Mouse (Mus musculus) midbrain, embryonic 16.5 days (tissue): ENCODE data around the gene Tut4. TPM values are rescaled to one million over a fixed set of nuclear protein-coding genes. Genes with fewer than 3 reads are reported as not detected.

Experiments used
- ATAC-seq: fragments of 200-750 bp; cut with Nextera tagmentation; 2 replicates; pipeline ENCODE4 v1.8.0; 2017; ENCODE audit warnings: moderate TSS enrichment
- H3K27ac ChIP-seq: fragments of 300-500 bp; sonication (generic); 2 replicates; pipeline ENCODE4 v1.5.1; 2014; ENCODE audit warnings: mild to moderate bottlenecking, low read length, mixed read lengths
- H3K27me3 ChIP-seq: fragments of 300-500 bp; sonication (generic); 2 replicates; pipeline ENCODE4 v1.6.1; 2014; ENCODE audit warnings: low read depth, low read length, mixed read lengths; ENCODE audit not compliant: control insufficient read depth, insufficient read depth
- H3K36me3 ChIP-seq: fragments of 300-500 bp; sonication (generic); 2 replicates; pipeline ENCODE4 v1.6.1; 2014; ENCODE audit warnings: mild to moderate bottlenecking, low read length, moderate library complexity, mixed read lengths; ENCODE audit not compliant: control insufficient read depth, insufficient read depth
- H3K4me1 ChIP-seq: fragments of 300-500 bp; sonication (generic); 2 replicates; pipeline ENCODE4 v1.6.1; 2014; ENCODE audit warnings: mild to moderate bottlenecking, low read length, mixed read lengths; ENCODE audit not compliant: control insufficient read depth, insufficient read depth
- H3K4me2 ChIP-seq: fragments of 300-500 bp; sonication (generic); 2 replicates; pipeline ENCODE4 v1.6.1; 2014; ENCODE audit warnings: mild to moderate bottlenecking, low read length, mixed read lengths
- H3K4me3 ChIP-seq: fragments of 300-500 bp; sonication (generic); 2 replicates; pipeline ENCODE4 v1.5.1; 2014; ENCODE audit warnings: low read depth, mild to moderate bottlenecking, low read length, moderate library complexity, mixed read lengths
- H3K9ac ChIP-seq: fragments of 300-500 bp; sonication (generic); 2 replicates; pipeline ENCODE4 v1.6.1; 2014; ENCODE audit warnings: low read depth, low read length, mixed read lengths
- H3K9me3 ChIP-seq: fragments of 300-500 bp; sonication (generic); replicated peaks from 2 replicates; pipeline ENCODE4 v1.6.1; 2014; ENCODE audit warnings: mild to moderate bottlenecking, low read length, mixed read lengths; ENCODE audit not compliant: control insufficient read depth, poor library complexity, severe bottlenecking
- WGBS: fragments of 180-500 bp; shearing (Covaris S2); extraction: QIAGEN DNeasy Blood & Tissue Kit; methylation state at CpG from one replicate; pipeline ENCODE4 v1.1.7; 2014; 5-methylcytosine and 5-hydroxymethylcytosine counted together
- polyA plus RNA-seq: library from polyadenylated mRNA; unstranded; fragments of >200 nt; fragmentation: Nextera tagmentation; extraction: Ambion mirVana; gene quantifications from 2 replicates; pipeline ENCODE4 v1.2.1, GENCODE M21; 2015

The Tut4 gene
- polyA plus RNA-seq, 1 experiment from 2014 or later: 50.9 TPM

DNA sequence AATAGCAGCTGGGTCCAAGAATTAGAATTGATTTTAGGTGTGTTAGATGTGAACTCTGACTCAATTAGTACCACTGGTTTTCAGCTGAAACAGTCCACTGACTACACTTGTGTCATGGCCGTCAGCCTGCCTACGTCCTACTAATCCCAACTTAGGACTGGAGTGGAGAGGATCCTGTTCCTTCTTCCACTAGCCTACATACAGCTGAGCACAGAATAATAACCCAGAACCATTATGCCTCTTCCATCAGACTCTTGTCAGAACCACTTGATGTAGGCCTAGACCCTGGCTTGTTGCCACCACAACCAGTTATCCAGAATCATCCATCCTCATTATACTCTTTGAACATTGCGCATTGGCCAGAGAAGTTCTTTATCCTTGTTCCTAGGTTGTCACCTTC is 24.4 kb upstream of the Tut4 start:
- Histone ChIP-seq H3K4me1 (peaks cover 11% of the 10 kb centered on the region), H3K4me2 (no peak overlapping the region), H3K27me3 (no peaks in the 10 kb centered on the region), H3K27ac (no peak overlapping the region), H3K9me3 (no peaks in the 10 kb centered on the region), H3K36me3 (no peaks in the 10 kb centered on the region), H3K9ac (no peak overlapping the region), H3K4me3 (no peak overlapping the region)
- 99% methylated on average over 3 of the region's 3 CpGs for WGBS
- ATAC-seq: no peak

DNA sequence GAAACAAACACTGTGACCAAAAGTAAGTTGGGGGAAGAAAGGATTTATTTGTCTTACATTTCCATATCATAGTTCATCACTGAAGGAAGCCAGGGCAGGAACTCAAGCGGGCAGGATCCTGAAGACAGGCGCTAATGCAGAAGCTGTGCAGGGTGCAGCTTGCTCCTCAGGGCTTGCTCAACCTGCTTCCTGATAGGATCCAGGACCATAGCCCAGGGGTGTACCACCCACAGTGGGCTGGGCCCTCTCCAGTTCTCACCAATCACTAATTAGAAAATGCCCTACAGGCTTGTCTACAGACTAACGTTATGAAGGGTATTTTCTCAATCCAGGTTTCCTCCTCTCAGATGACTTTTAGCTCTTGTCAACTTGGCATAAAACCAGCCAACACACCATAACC is 23.6 kb upstream of the Tut4 start:
- 81% methylated on average over 3 of the region's 3 CpGs for WGBS
- Histone ChIP-seq H3K4me2 (no peak overlapping the region), H3K27ac (no peak overlapping the region), H3K9me3 (no peaks in the 10 kb centered on the region), H3K4me1 (peaks cover 11% of the 10 kb centered on the region), H3K9ac (no peak overlapping the region), H3K36me3 (no peaks in the 10 kb centered on the region), H3K4me3 (no peak overlapping the region), H3K27me3 (no peaks in the 10 kb centered on the region)
- ATAC-seq: no peak

DNA sequence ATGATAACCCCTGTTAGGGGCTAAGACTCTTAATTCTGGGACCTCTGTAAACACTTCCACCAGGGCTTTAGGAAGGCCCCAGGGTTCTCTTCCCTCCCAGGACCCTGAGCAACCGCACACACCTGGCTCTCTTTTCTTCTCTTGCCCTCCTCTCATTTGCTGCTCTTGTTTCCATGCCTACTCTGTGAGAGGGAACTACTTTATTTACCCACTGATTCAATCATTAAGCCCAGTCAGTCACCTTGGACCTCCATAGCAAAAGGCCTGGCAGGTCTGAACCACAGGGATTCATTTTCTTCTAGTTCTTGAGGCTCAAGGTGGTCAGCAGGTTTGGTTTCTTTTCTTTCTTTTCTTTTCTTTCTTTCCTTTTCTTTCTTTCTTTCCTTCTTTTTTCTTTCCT is 23.0 kb upstream of the Tut4 start:
- no peak overlapping the region for H3K27ac ChIP-seq
- H3K27me3 ChIP-seq: no peaks in the 10 kb centered on the region
- H3K4me2 ChIP-seq: no peak overlapping the region
- 63% methylated on average over 1 of the region's 1 CpGs for WGBS
- no peaks in the 10 kb centered on the region for H3K9me3 ChIP-seq
- ATAC-seq: no peak
- peaks cover 7% of the 10 kb centered on the region for H3K4me1 ChIP-seq
- no peaks in the 10 kb centered on the region for H3K36me3 ChIP-seq
- H3K9ac ChIP-seq: no peak overlapping the region
- H3K4me3 ChIP-seq: no peak overlapping the region

GRCm38 (mm10) chr4:108438082-108438840 is 21.0 kb upstream of the Tut4 start:
- Histone ChIP-seq H3K36me3 (no peaks in the 10 kb centered on the region), H3K27ac (no peak overlapping the region), H3K4me1 (no peaks in the 10 kb centered on the region), H3K9ac (no peak overlapping the region), H3K4me3 (no peak overlapping the region), H3K27me3 (no peaks in the 10 kb centered on the region), H3K4me2 (no peak overlapping the region), H3K9me3 (no peaks in the 10 kb centered on the region)
- WGBS: 74% methylated on average over 6 of the region's 6 CpGs
- no peak for ATAC-seq

DNA sequence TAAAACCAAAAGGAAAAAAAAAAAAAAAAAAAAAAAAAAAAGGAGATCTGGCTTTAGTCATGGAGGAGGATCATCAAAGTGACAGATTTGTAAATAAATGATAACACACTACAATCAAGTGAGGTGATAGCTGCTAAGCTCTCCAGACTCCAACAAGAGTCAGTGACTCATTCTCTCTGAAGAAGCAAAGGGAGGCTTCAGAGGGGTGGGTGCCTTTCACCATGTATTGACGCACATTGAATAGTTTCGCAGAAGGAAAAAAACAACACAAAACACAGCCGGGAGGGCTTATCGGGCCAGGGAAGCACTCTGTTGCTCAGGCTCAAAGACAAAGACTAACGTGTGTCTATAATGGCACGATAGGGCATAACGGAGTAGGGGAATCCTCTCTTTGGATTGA is 11.1 kb upstream of the Tut4 start:
- Histone ChIP-seq H3K27me3 (no peaks in the 10 kb centered on the region), H3K36me3 (no peaks in the 10 kb centered on the region), H3K9ac (no peak overlapping the region), H3K9me3 (no peaks in the 10 kb centered on the region), H3K4me3 (no peak overlapping the region), H3K27ac (no peak overlapping the region), H3K4me2 (no peak overlapping the region), H3K4me1 (no peaks in the 10 kb centered on the region)
- no peak for ATAC-seq
- WGBS: 65% methylated on average over 7 of the region's 7 CpGs

- H3K4me1 ChIP-seq: peaks cover 11% of the 10 kb centered on the region
- H3K9me3 ChIP-seq: no peaks in the 10 kb centered on the region
- no peak overlapping the region for H3K4me2 ChIP-seq
- WGBS: 81% methylated on average over 2 of the region's 2 CpGs
- H3K36me3 ChIP-seq: no peaks in the 10 kb centered on the region
- no peak overlapping the region for H3K9ac ChIP-seq
- H3K27me3 ChIP-seq: no peaks in the 10 kb centered on the region
- H3K4me3 ChIP-seq: no peak overlapping the region
- H3K27ac ChIP-seq: no peak overlapping the region
- no peak for ATAC-seq
Observed at GRCm38 (mm10) chr4:108456028-108456427, 3.2 kb upstream of the Tut4 start.

DNA sequence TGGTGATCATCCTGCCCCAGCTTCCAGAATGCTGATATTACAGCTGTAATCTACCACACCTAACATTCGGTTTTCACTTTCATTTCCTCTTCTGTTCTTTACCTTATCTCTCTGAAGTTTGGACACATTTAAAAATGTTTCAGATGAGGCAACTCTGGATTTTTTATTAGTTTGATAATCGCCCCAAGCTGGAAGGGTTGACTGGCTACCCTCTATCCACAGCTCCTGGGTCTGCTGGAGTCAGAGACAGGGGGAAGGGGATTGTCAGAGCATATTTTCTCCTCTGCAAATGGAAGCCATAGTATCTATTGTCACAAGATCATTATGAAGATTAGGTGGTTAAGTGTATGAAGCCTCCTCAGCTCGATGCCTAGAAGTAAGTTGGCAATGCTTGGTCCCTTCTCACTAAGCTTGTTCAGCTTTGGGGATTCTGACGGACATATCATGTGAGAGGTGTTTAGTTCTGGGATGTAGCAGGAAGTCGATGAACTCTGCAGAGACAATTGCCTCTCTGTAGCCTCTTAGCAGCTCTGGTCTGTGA is 955 bp upstream of the Tut4 start:
- 32% methylated on average over 5 of the region's 5 CpGs for WGBS
- peaks cover 15% of the 10 kb centered on the region for H3K4me1 ChIP-seq
- peak overlapping the region; percentile 100 for H3K27ac ChIP-seq
- no peaks in the 10 kb centered on the region for H3K9me3 ChIP-seq
- H3K4me2 ChIP-seq: peak overlapping the region; percentile 70
- peak overlapping the region; percentile 100 for H3K4me3 ChIP-seq
- peak overlapping the region; percentile 99 for H3K9ac ChIP-seq
- H3K36me3 ChIP-seq: no peaks in the 10 kb centered on the region
- no peak for ATAC-seq
- no peaks in the 10 kb centered on the region for H3K27me3 ChIP-seq

GRCm38 (mm10) chr4:108460156-108460923 is 1.1 kb downstream of the Tut4 start:
- H3K4me2 ChIP-seq: peak overlapping the region; percentile 54
- peak overlapping the region; percentile 100 for H3K4me3 ChIP-seq
- H3K27ac ChIP-seq: peak overlapping the region; percentile 100
- no peaks in the 10 kb centered on the region for H3K9me3 ChIP-seq
- H3K9ac ChIP-seq: peak overlapping the region; percentile 99
- H3K27me3 ChIP-seq: no peaks in the 10 kb centered on the region
- no peaks in the 10 kb centered on the region for H3K36me3 ChIP-seq
- under 1% methylated on average over 56 of the region's 59 CpGs for WGBS
- ATAC-seq: peak; percentile 72
- H3K4me1 ChIP-seq: peaks cover 17% of the 10 kb centered on the region
